Mouse (Mus musculus) cerebral cortex, adult 2 months (tissue): Measurements from ENCODE around the gene Adamts18.

Experiments used
- WGBS: fragments of 180-500 bp; shearing (Covaris S2); methylation state at CpG from one replicate; pipeline ENCODE4 v1.1.7; 2018; 5-methylcytosine and 5-hydroxymethylcytosine counted together

The Adamts18 gene

GRCm38 (mm10) chr8:113762101-113762500, 86.4 kb downstream of the Adamts18 start:
- 88% methylated on average over 6 of the region's 6 CpGs for WGBS

- WGBS = 57% methylated on average over 5 of the region's 5 CpGs
Measured at GRCm38 (mm10) chr8:113755866-113756265, 92.7 kb downstream of the Adamts18 start.

- WGBS = 91% methylated on average over 2 of the region's 2 CpGs
Measured at GRCm38 (mm10) chr8:113753153-113753552, 95.4 kb downstream of the Adamts18 start.

GRCm38 (mm10) chr8:113752349-113752748, 96.2 kb downstream of the Adamts18 start:
- WGBS = 85% methylated on average over 3 of the region's 3 CpGs

GRCm38 (mm10) chr8:113735496-113736060, 113.0 kb downstream of the Adamts18 start:
- 73% methylated on average over 9 of the region's 9 CpGs for WGBS

- 68% methylated on average over 8 of the region's 8 CpGs for WGBS
Measured at GRCm38 (mm10) chr8:113725331-113725730, 123.2 kb downstream of the Adamts18 start.

- 61% methylated on average over 5 of the region's 5 CpGs for WGBS
Measured at GRCm38 (mm10) chr8:113723873-113724538, 124.5 kb downstream of the Adamts18 start.

- 44% methylated on average over 13 of the region's 13 CpGs for WGBS
Measured at GRCm38 (mm10) chr8:113721459-113721858, 127.1 kb downstream of the Adamts18 start.

GRCm38 (mm10) chr8:113704968-113705367, 143.6 kb downstream of the Adamts18 start:
- WGBS = 76% methylated on average over 7 of the region's 7 CpGs

- WGBS = 50% methylated on average over 14 of the region's 14 CpGs
Measured at GRCm38 (mm10) chr8:113691622-113692343, 156.8 kb downstream of the Adamts18 start.

GRCm38 (mm10) chr8:113688543-113688915, 160.0 kb downstream of the Adamts18 start:
- WGBS = 79% methylated on average over 8 of the region's 8 CpGs

- 47% methylated on average over 17 of the region's 17 CpGs for WGBS
Measured at GRCm38 (mm10) chr8:113687889-113688542, 160.5 kb downstream of the Adamts18 start.

- WGBS = 73% methylated on average over 3 of the region's 3 CpGs
Measured at GRCm38 (mm10) chr8:113679361-113679760, 169.2 kb downstream of the Adamts18 start.

- 87% methylated on average over 1 of the region's 1 CpGs for WGBS
Measured at GRCm38 (mm10) chr8:113676811-113677210, 171.7 kb downstream of the Adamts18 start.

GRCm38 (mm10) chr8:113675281-113675680, 173.3 kb downstream of the Adamts18 start:
- 61% methylated on average over 2 of the region's 2 CpGs for WGBS

GRCm38 (mm10) chr8:113674611-113675010, 173.9 kb downstream of the Adamts18 start:
- 83% methylated on average over 3 of the region's 3 CpGs for WGBS

GRCm38 (mm10) chr8:113673300-113673699, 175.2 kb downstream of the Adamts18 start:
- WGBS = 80% methylated on average over 3 of the region's 3 CpGs

- WGBS = 49% methylated on average over 11 of the region's 11 CpGs
Measured at GRCm38 (mm10) chr8:113672599-113673255, 175.8 kb downstream of the Adamts18 start.

- 92% methylated on average over 10 of the region's 10 CpGs for WGBS
Measured at GRCm38 (mm10) chr8:113669924-113670323, 178.6 kb downstream of the Adamts18 start.

GRCm38 (mm10) chr8:113666714-113667432, 181.7 kb downstream of the Adamts18 start:
- 60% methylated on average over 16 of the region's 16 CpGs for WGBS

- WGBS = 62% methylated on average over 8 of the region's 8 CpGs
Measured at GRCm38 (mm10) chr8:113665951-113666350, 182.6 kb downstream of the Adamts18 start.
